Mouse (Mus musculus) layer of hippocampus, adult 18-20 months (tissue): ENCODE data around the gene Ubr2. TPM values are rescaled to one million over a fixed set of nuclear protein-coding genes. Genes with fewer than 3 reads are reported as not detected.

Experiments used
- DNase-seq, 2 experiments: peaks; one replicate each; pipeline ENCODE4 v3.0.0; 2022; ENCODE audit warnings: low spot score in 2 of 2
- long read RNA-seq: library from polyadenylated mRNA; stranded (forward); transcript quantifications from one replicate; pipeline ENCODE4 v2.0.0, GENCODE M21; 2021
- total RNA-seq, 2 experiments: library from RNA; stranded (reverse); gene quantifications; 2 replicates each; pipeline ENCODE4 v1.2.3; 2021

Ubr2 gene
- 10 to 100 TPM; 61.3 to 62.2 TPM for total RNA-seq
- long read RNA-seq, full-length matches to known transcripts, result 8 of 15 reads
- long read RNA-seq, partial matches to known transcripts, result 5 of 15 reads
- long read RNA-seq, other reads (novel, unspliced or antisense), result 2 of 15 reads

- DNase-seq, result peak; percentile 90 to 95
These were observed at the start of gene Ubr2 for GRCm38 (mm10) chr17:47009898-47010721. Gene Ubr2, minus strand, starts transcription at chr17:47010556.

GRCm38 (mm10) chr17:47059836-47060360 lies 49.5 kb upstream of the Ubr2 start:
- no peak for DNase-seq

- DNase-seq, result no peak
These were observed 47.6 kb upstream of the Ubr2 start for GRCm38 (mm10) chr17:47057966-47058365.

- no peak for DNase-seq
These were observed 46.1 kb upstream of the Ubr2 start for GRCm38 (mm10) chr17:47056476-47056875.

GRCm38 (mm10) chr17:47055121-47055520 lies 44.8 kb upstream of the Ubr2 start:
- no peak for DNase-seq

- no peak for DNase-seq
These were observed 44.3 kb upstream of the Ubr2 start for GRCm38 (mm10) chr17:47054613-47055012.

GRCm38 (mm10) chr17:47050678-47051077 lies 40.3 kb upstream of the Ubr2 start:
- no peak for DNase-seq

- DNase-seq, result no peak
These were observed 32.5 kb upstream of the Ubr2 start for GRCm38 (mm10) chr17:47042866-47043265.

- DNase-seq, result peak; percentile 84 to 92
These were observed 28.8 kb upstream of the Ubr2 start for GRCm38 (mm10) chr17:47038844-47039803.

GRCm38 (mm10) chr17:47034536-47034935 lies 24.2 kb upstream of the Ubr2 start:
- no peak for DNase-seq

GRCm38 (mm10) chr17:47033643-47034042 lies 23.3 kb upstream of the Ubr2 start:
- DNase-seq, result peak in 1 of 2 experiments; percentile 55

GRCm38 (mm10) chr17:47024805-47025204 lies 14.4 kb upstream of the Ubr2 start:
- no peak for DNase-seq

- DNase-seq, result no peak
These were observed 13.0 kb upstream of the Ubr2 start for GRCm38 (mm10) chr17:47023369-47023768.

GRCm38 (mm10) chr17:47012896-47013295 lies 2.5 kb upstream of the Ubr2 start:
- DNase-seq, result no peak

GRCm38 (mm10) chr17:47011661-47012043 lies 1.3 kb upstream of the Ubr2 start:
- DNase-seq, result no peak

- DNase-seq, result peak; percentile 59 to 80
These were observed 635 bp upstream of the Ubr2 start for GRCm38 (mm10) chr17:47010722-47011660.

GRCm38 (mm10) chr17:47009546-47009897 lies 834 bp downstream of the Ubr2 start:
- peak in 1 of 2 experiments; percentile 33 for DNase-seq

- DNase-seq, result no peak
These were observed 1.3 kb downstream of the Ubr2 start for GRCm38 (mm10) chr17:47009016-47009415.

- no peak for DNase-seq
These were observed 1.9 kb downstream of the Ubr2 start for GRCm38 (mm10) chr17:47008506-47008905.

- DNase-seq, result no peak
These were observed 3.6 kb downstream of the Ubr2 start for GRCm38 (mm10) chr17:47006741-47007140.
